Mouse (Mus musculus) midbrain, postnatal 0 days (tissue): ENCODE data around the gene Tha1. TPM values are rescaled to one million over a fixed set of nuclear protein-coding genes. Genes with fewer than 3 reads are reported as not detected.

Experiments used
- ATAC-seq: fragments of 200-750 bp; cut with Nextera tagmentation; 2 replicates; pipeline ENCODE4 v1.8.0; 2017; ENCODE audit warnings: moderate number of reproducible peaks, mild to moderate bottlenecking, moderate TSS enrichment, moderate library complexity; ENCODE audit not compliant: low FRiP score
- DNase-seq: peaks from one replicate; pipeline ENCODE4 v3.0.0-alpha.2; 2015; ENCODE audit warnings: low spot score
- H3K27ac ChIP-seq: fragments of 300-500 bp; sonication (generic); 2 replicates; pipeline ENCODE4 v1.5.1; 2014; ENCODE audit warnings: low read depth, mild to moderate bottlenecking, low read length, mixed read lengths
- H3K27me3 ChIP-seq: fragments of 300-500 bp; sonication (generic); 2 replicates; pipeline ENCODE4 v1.6.1; 2014; ENCODE audit warnings: low read length, control low read depth, mixed read lengths; ENCODE audit not compliant: insufficient read depth
- H3K36me3 ChIP-seq: fragments of 300-500 bp; sonication (generic); 2 replicates; pipeline ENCODE4 v1.6.1; 2014; ENCODE audit warnings: low read length, control low read depth, mixed read lengths; ENCODE audit not compliant: insufficient read depth
- H3K4me1 ChIP-seq: fragments of 300-500 bp; sonication (generic); 2 replicates; pipeline ENCODE4 v1.6.1; 2014; ENCODE audit warnings: mild to moderate bottlenecking, control low read depth, antibody characterized with exemption, low read length, mixed read lengths; ENCODE audit not compliant: insufficient read depth
- H3K4me2 ChIP-seq: fragments of 300-500 bp; sonication (generic); 2 replicates; pipeline ENCODE4 v1.6.1; 2014; ENCODE audit warnings: low read depth, mild to moderate bottlenecking, low read length, mixed read lengths; ENCODE audit not compliant: poor library complexity, severe bottlenecking
- H3K4me3 ChIP-seq: fragments of 300-500 bp; sonication (generic); 2 replicates; pipeline ENCODE4 v1.5.1; 2014; ENCODE audit warnings: low read depth, mild to moderate bottlenecking, low read length, moderate library complexity
- H3K9ac ChIP-seq: fragments of 300-500 bp; sonication (generic); replicated peaks from 2 replicates; pipeline ENCODE4 v1.6.1; 2014; ENCODE audit warnings: mild to moderate bottlenecking, low read length, moderate library complexity, mixed read lengths; ENCODE audit not compliant: poor library complexity, severe bottlenecking
- H3K9me3 ChIP-seq: fragments of 300-500 bp; sonication (generic); 2 replicates; pipeline ENCODE4 v1.6.1; 2016; ENCODE audit warnings: low read length, control low read depth
- CTCF ChIP-seq: IDR thresholded peaks from 2 replicates; pipeline ENCODE4 v1.5.1; 2016; ENCODE audit warnings: antibody characterized with exemption, mild to moderate bottlenecking
- whole genome bisulfite sequencing: fragments of 180-500 bp; shearing (Covaris S2); extraction: QIAGEN DNeasy Blood & Tissue Kit; methylation state at CpG from one replicate; pipeline ENCODE4 v1.1.7; 2014; 5-methylcytosine and 5-hydroxymethylcytosine counted together
- polyA plus RNA-seq: library from polyadenylated mRNA; unstranded; fragments of >200 nt; fragmentation: Nextera tagmentation; extraction: Ambion mirVana; gene quantifications from 2 replicates; pipeline ENCODE4 v1.2.1, GENCODE M21; 2015
- total RNA-seq: library from RNA; depleted of rRNA; stranded (reverse); fragments of >200 nt; gene quantifications from 2 replicates; pipeline ENCODE4 v1.2.3, GENCODE M21; 2014

Tha1 gene
- total and polyA plus RNA-seq, 2 experiments from 2014 or later = 3.0 to 3.8 TPM

- peak within 1 kb of the TSS; percentile 60 for H3K4me3 ChIP-seq
- WGBS = 0% methylated on average over 50 of the region's 51 CpGs
Observed at GRCm38 (mm10) chr11:117848985-117849671, 24.2 kb downstream of the Tha1 start, which contains the start of gene Birc5. Birc5 (plus strand) TSS chr11:117849251.

DNA sequence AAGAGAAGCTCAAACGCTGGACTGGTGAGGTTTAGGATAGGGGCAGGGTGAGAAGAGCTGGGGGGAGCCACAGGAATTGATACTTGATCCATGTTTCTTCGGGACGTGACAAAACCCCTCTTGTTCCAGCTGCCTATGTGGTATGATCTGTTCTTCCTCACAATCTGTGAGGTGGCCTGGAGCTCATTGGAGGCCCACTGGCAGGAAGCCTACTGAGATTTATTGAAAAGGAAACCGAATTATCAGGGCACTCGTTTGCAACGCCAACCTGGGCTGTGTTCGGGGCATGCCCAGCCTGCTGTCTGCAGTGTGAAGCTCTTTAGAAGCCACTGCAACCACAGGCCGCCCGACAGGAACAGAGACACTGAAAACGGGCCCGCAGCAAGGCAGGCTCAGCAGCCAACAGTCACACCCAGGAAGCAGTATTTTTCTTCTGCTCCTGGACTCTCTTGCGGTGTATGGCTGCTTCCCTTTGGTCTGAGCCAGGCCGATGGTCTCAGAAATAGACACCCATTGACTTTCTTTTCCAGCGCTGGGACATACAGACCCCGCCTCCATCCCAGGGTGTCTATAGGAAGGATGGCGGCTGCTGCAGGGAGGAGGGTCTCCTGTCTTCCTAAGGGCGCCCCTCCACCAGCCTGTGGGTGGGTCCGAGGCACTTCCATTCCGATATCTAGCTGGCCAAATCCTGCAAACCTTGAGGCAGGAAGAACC is 24.9 kb downstream of the Tha1 start:
- peak overlapping the region; percentile 99 for H3K27ac ChIP-seq

More at GRCm38 (mm10) chr11:117848985-117849671, 24.2 kb downstream of the Tha1 start, which contains the start of gene Birc5:
- Histone ChIP-seq H3K4me1 (peaks cover 5% of the 10 kb centered on the region), H3K9me3 (no peaks in the 10 kb centered on the region), H3K27ac (peak within 1 kb of the TSS; percentile 99), H3K9ac (peak within 1 kb of the TSS; percentile 93), H3K4me2 (peak within 1 kb of the TSS; percentile 95), H3K27me3 (no peaks in the 10 kb centered on the region), H3K36me3 (no peaks in the 10 kb centered on the region)
- TF ChIP-seq CTCF = no peak
- peak; percentile 95 for ATAC-seq
- peak; percentile 97 for DNase-seq

DNA sequence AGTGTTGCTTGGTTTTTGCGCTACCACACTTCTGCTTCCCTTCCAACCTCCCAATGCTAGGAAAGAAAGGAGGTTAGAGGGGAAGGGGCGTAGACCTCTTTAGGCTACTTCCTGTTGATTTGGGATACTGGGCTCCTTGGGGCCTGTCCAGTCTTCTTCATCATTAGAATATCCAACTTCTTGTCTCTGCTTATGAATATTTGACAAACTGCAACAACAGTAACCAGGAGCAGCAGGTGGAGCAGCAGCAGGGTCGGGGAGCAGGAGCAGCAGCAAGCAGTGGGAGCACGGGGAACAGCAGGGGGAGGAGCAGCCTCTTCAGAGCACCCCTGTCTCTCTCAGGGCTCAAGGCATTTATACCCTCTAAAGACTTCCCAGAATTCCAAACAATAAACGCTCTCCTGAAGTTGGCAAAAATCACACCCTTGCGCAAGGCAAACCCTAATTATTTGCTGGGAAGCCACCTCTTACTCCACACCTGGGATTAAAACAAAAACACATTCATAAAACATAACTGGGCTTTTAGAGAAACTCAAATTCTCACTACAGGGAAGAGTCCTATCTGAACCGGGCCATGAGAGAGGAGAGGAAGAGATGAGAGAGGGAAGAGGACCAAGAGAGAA is 25.6 kb downstream of the Tha1 start:
- peak overlapping the region; percentile 95 for H3K4me2 ChIP-seq
- peaks cover 5% of the 10 kb centered on the region for H3K4me1 ChIP-seq
- no peaks in the 10 kb centered on the region for H3K27me3 ChIP-seq
- H3K9ac ChIP-seq = peak overlapping the region; percentile 93; the same call in 1 of the 2 replicates
- ATAC-seq = no peak
- WGBS = 82% methylated on average over 7 of the region's 7 CpGs
- H3K9me3 ChIP-seq = no peaks in the 10 kb centered on the region
- H3K36me3 ChIP-seq = no peaks in the 10 kb centered on the region
- TF ChIP-seq CTCF = no peak
- H3K4me3 ChIP-seq = no peak overlapping the region
- DNase-seq = no peak
- peak overlapping the region; percentile 99 for H3K27ac ChIP-seq

More for the DNA sequence above, 24.9 kb downstream of the Tha1 start:
- Histone ChIP-seq H3K4me2 (peak overlapping the region; percentile 95), H3K9me3 (no peaks in the 10 kb centered on the region), H3K9ac (peak overlapping the region; percentile 93), H3K36me3 (no peaks in the 10 kb centered on the region), H3K4me1 (peaks cover 5% of the 10 kb centered on the region), H3K4me3 (peak overlapping the region; percentile 60), H3K27me3 (no peaks in the 10 kb centered on the region)
- ATAC-seq (peak; percentile 81), DNase-seq (no peak)
- 10% methylated on average over 19 of the region's 19 CpGs for WGBS
- TF ChIP-seq CTCF = no peak

GRCm38 (mm10) chr11:117846640-117847039 is 26.6 kb downstream of the Tha1 start:
- 61% methylated on average over 5 of the region's 5 CpGs for WGBS
- peak; percentile 54 for TF ChIP-seq CTCF
- Histone ChIP-seq H3K36me3 (no peaks in the 10 kb centered on the region), H3K4me1 (peaks cover 5% of the 10 kb centered on the region), H3K4me2 (no peak overlapping the region), H3K27ac (no peak overlapping the region), H3K9ac (no peak overlapping the region), H3K9me3 (no peaks in the 10 kb centered on the region), H3K4me3 (no peak overlapping the region), H3K27me3 (no peaks in the 10 kb centered on the region)
- ATAC-seq = no peak
- no peak for DNase-seq

GRCm38 (mm10) chr11:117845651-117846050 is 27.6 kb downstream of the Tha1 start:
- no peaks in the 10 kb centered on the region for H3K27me3 ChIP-seq
- H3K9me3 ChIP-seq = no peaks in the 10 kb centered on the region
- no peak overlapping the region for H3K27ac ChIP-seq
- DNase-seq = no peak
- no peak overlapping the region for H3K9ac ChIP-seq
- WGBS = 81% methylated on average over 2 of the region's 2 CpGs
- ATAC-seq = no peak
- H3K4me2 ChIP-seq = no peak overlapping the region
- H3K4me1 ChIP-seq = peaks cover 5% of the 10 kb centered on the region
- no peaks in the 10 kb centered on the region for H3K36me3 ChIP-seq
- H3K4me3 ChIP-seq = no peak overlapping the region
- no peak for TF ChIP-seq CTCF
